Mouse (Mus musculus): ENCODE data around the gene Zfp457. TPM values are rescaled to one million over a fixed set of nuclear protein-coding genes. Genes with fewer than 3 reads are reported as not detected.
A peak's percentile ranks its signal among the peaks of the same experiment; 100 is the strongest.
"Not testable (repeated sequence)": the region's sequence is repeated elsewhere in the genome, so short reads cannot be mapped to it uniquely, and the experiment has no call there.

Gene Zfp457
- 1 to 10 TPM; 4.6 to 5.5 TPM for total RNA-seq (2021)
- long read RNA-seq, partial matches to known transcripts = 0 of 2 reads
- long read RNA-seq, other reads (novel, unspliced or antisense) = 1 of 2 reads

DNA sequence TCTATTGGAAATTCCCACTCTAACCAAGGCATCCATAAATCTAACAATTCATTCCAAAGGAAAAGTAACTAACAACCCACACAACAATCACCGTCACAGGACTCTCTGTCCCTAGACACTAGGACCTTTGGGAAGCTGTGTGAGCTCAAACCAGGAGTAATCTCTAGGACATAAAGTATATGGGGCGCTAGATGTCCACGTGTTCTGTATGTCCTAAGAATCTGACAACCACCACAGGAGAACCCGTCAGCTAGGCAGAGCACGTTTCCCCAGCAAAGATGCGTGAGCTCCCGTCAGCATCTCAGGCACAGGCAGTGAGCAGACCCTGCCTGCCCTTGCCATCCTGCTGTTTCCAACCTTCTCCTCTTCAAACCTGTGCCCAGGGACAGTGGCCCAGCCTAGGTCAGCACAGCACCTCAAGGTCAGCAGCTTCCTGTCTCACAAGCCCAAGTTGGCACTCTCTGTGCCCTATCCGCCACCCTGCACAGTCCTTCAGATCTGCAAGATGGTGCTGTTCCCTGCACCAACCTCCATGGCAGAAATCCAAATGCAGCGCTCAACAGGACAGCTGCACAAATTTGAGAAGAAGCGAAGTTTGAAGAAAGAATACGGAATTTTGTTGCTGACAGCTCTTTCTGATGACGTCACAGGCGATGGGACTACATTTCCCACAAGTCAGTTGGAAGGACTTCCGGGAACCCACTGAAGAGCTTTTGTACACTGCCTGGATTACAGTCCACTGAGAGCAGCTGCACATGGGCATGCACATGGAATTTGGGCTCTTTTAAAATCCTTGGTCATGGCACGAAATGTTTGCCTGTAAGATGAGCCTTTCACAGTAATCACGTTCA is at the start of gene Zfp457:
Gene Zfp457 (minus strand): TSS at position 664 of the 851 bp plus-strand sequence.
- peak; percentile 87 to 98 for DNase-seq (ENCODE audit: low spot score in 2 of 2)

DNA sequence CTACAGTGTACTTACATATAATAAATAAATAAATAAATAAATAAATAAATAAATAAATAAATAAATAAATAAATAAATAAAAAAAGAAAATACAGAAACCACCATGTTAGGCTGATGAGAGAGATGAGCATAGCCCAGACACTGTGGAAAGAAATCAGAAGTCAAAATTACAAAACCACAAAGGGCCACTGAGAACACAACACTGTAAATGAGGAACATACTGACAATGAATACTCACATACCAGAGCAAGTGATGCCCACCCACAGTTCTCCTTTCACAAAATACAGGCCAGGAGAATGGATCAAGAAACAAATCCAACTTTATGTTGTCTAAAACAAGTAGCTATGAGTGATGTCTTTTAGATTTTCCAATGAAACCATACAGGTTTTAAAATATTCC is 45.6 kb upstream of the Zfp457 start:
- no peak for DNase-seq (ENCODE audit: low spot score in 2 of 2)

DNA sequence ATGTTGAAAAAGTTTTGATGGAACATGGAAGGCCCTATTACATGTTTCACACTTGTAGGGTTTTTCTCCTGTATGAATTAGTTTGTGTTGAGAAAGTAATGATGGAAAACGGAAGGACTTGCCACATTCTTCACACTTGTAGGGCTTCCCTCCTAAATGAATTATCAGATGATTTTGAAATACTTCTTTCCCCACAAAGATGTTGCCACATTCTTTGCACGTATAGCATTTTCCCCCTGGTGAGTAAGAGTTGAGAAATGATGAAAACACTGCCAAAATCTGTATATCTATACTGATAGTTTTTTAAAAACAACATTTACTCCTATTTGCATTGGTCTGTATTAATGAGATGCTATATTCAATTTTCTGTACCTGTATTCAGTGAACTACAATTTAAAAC is 37.1 kb upstream of the Zfp457 start:
- no peak for DNase-seq (ENCODE audit: low spot score in 2 of 2)

DNA sequence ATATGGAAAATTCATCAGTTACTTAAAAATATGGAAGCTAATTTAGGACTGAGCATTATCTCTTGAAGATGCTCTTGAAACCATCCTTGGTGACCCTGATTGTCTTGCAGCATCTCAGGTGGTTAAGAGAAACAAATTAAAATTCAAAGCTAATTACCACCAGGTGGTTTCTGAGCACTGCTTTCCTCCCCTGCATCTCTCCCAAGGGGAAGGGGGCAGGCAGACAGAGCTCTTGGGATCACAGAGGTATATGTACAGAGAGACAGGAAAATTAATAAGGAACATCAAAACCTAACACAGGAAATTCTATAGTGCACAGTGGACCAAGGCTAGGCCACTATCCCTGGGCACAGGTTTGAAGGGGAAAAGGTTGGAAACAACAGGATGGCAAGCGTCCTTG is 26.6 kb upstream of the Zfp457 start:
- no peak for DNase-seq (ENCODE audit: low spot score in 2 of 2)

DNA sequence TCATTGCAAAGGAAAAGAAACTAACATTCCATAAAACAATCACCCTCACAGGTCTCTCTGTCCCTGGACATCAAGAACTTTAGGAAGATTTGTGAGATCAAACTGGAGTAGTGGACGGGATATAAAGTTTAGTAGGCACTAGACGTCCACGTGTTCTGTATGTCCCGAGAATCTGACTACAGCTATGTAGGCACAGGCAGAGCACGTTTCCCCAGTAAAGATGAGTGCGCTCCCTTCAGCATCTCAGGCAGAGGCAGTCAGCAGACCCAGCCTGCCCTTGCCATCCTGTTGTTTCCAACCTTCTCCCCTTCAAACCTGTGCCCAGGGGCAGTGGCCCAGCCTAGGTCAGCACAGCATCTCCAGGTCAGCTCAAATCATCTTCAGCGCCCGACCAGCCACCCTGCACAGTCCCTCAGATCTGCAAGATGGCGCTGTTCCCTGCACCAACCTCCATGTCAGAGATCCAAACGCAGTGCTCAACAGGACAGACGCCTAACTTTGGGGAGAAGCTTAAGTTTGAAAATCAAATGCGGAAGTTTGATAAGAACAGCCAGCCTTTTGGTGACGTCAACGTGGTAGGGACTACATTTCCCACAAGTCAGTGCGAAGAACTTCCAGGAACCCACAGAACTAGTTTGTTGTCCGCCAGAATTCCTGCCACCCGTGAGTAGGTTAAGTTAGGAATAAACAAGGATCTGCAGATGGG is 25.9 kb upstream of the Zfp457 start, which contains the start of gene Zfp595:
Gene Zfp595 (minus strand): TSS at position 552 of the 706 bp plus-strand sequence.
- DNase-seq (ENCODE audit: low spot score in 2 of 2) = peak; percentile 69 to 92

DNA sequence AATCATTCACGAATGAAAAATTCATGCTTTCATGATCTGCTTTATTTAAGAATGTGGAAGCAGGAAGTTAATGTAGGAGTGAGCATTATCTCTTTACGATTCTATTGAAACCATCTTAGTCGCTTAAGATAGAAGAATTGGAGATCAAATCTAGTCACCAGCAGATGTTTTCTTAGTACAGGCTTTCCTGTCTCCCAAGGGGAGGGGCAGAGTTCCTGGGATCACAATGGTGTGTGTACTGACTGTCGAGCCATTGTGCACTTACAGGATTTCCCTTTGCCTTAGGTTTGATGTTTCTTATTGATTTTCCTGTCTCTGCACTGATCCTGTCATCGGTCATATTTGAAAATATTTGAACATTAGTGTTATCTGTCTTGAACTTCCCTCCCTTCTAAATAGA is 433 bp upstream of the Zfp457 start:
- DNase-seq (ENCODE audit: low spot score in 2 of 2) = no peak

DNA sequence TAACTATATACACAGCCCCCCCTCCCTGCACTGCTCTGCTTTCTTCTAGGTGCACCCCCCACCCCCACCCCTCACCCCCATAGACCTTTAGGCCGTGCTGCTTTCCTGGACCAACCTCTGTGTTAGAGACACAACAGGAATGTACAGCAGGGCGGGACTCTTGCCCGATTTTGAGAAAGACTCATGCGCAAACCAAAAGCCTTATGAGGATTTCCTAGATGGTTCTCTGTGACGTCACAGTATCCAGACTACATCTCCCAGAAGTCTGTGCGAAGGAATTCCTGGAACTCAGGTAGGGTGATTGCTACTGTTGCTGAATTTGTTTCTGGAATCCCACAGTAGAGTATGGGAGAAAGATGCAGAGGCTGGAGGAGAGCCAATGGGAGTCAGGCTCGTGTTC is 28.0 kb downstream of the Zfp457 start, which contains the start of gene Zfp458:
Gene Zfp458 (minus strand): TSS at position 153 of the 400 bp plus-strand sequence.
- DNase-seq (ENCODE audit: low spot score in 2 of 2) = peak; percentile 7 to 29

DNA sequence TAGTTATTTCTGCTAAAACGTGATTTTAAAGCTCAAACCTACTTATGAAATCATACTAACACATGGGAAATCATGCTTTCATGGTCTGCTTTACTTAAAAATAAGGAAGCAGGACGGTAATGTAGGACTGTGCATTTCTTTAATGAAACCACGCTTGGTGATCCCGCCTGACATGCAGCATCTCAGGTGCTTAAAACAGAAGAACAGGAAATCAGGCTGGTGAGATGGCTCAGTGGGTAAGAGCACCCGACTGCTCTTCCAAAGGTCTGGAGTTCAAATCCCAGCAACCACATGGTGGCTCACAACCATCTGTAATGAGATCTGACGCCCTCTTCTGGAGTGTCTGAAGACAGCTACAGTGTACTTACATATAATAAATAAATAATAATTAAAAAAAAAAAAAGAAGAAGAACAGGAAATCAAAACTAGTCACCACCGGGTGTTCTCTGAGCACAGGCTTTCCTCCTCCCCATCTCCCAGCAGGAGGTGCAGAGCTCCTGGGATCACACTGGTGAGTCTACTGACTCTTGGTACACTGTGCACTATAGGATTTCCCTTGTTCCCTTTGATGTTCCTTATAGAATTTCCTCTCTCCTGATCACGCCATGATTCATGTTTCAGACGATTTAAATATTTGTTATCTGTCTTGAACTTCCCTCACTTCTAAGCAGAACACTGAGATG is 36.8 kb downstream of the Zfp457 start:
- DNase-seq (ENCODE audit: low spot score in 2 of 2) = not testable (repeated sequence)

DNA sequence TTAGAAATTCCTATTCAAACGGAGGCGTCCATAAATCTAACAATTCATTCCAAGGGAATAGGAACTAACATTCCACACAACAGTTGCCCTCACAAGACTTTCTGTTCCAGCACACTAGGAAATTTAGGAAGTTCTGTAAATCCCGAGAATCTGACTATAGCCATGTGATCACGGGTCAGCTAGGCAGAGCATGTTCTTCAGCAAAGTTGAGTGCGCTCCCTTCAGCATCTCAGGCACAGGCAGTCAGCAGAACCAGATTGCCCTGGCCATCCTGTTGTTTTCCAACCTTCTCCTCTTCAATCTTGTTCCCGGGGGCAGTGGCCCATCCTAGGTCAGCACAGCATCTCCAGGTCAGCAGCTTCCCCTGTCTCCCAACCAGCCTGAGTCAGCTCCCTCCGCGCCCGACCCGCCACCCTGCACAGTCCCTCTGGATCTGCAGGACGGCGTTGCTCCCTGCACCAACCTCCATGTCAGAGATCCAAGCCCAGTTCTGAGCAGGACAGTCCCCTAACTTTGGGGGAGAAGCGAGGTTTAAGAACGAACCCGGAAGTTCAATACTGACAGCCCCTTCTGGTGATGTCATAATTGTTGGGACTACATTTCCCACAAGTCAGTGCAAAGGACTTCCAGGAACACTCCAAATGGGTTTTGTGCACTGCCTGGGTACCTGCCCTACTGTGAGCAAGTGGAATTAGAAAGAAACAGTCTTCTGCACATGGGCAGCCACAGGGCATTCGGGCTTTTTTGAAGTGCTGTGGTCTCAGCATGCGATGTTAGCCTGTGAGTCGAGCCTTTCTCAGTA is 37.5 kb downstream of the Zfp457 start:
- peak; percentile 78 to 93 for DNase-seq (ENCODE audit: low spot score in 2 of 2)

Other genes with a start within 250 kb of the Zfp457 start
- gene Zfp712, start 245.3 kb downstream of the Zfp457 start, total RNA-seq (2021) = 1 to 10 TPM; 4.4 to 4.8 TPM
- 1 to 10 TPM; 2.4 to 3.2 TPM for gene Zfp708, start 208.5 kb downstream of the Zfp457 start, total RNA-seq (2021)
- 1 to 10 TPM; 2.9 to 3.1 TPM for gene Gm28557, start 197.9 kb downstream of the Zfp457 start, total RNA-seq (2021)
- under 1 TPM; 0.58 to 0.74 TPM for gene Rslcan18, start 190.2 kb downstream of the Zfp457 start, total RNA-seq (2021)
- 10 to 100 TPM in 1 of 2 experiments, 1 to 10 TPM in 1; 9.9 to 13.7 TPM for gene Zfp759, start 184.8 kb downstream of the Zfp457 start, total RNA-seq (2021)
- 1 to 10 TPM; 5.6 to 6.6 TPM for gene Rsl1, start 133.3 kb downstream of the Zfp457 start, total RNA-seq (2021)
- gene Zfp455, start 112.0 kb downstream of the Zfp457 start, total RNA-seq (2021) = 1 to 10 TPM; 3.0 to 3.5 TPM
- gene Zfp458, start 28.0 kb downstream of the Zfp457 start, total RNA-seq (2021) = 10 to 100 TPM; 19.7 to 20.7 TPM
- gene Zfp595, start 26.1 kb upstream of the Zfp457 start, total RNA-seq (2021) = 1 to 10 TPM; 3.7 to 4.1 TPM
- under 1 TPM in 1 of 2 experiments, not detected in 1; 0.82 TPM for gene Gm28044, start 54.1 kb upstream of the Zfp457 start, total RNA-seq (2021)
- 1 to 10 TPM in 1 of 2 experiments, under 1 TPM in 1; 0.81 to 1.0 TPM for gene Zfp953, start 54.1 kb upstream of the Zfp457 start, total RNA-seq (2021)
- 1 to 10 TPM in 1 of 2 experiments, under 1 TPM in 1; 0.84 to 1.2 TPM for gene Gm28041, start 69.2 kb upstream of the Zfp457 start, total RNA-seq (2021)
- gene Zfp456, start 69.3 kb upstream of the Zfp457 start, total RNA-seq (2021) = under 1 TPM; 0.62 to 0.89 TPM
- gene Zfp429, start 93.3 kb upstream of the Zfp457 start, total RNA-seq (2021) = 1 to 10 TPM; 2.2 to 4.7 TPM
- gene Zfp459, start 114.9 kb upstream of the Zfp457 start, total RNA-seq (2021) = 1 to 10 TPM; 1.4 to 2.8 TPM
- 10 to 100 TPM; 13.2 to 14.5 TPM for gene Zfp874a, start 145.1 kb upstream of the Zfp457 start, total RNA-seq (2021)
- 10 to 100 TPM; 14.8 to 19.0 TPM for gene Zfp874b, start 177.8 kb upstream of the Zfp457 start, total RNA-seq (2021)
- 1 to 10 TPM; 8.6 to 9.9 TPM for gene Zfp58, start 194.1 kb upstream of the Zfp457 start, total RNA-seq (2021)
- under 1 TPM in 1 of 2 experiments, not detected in 1; 0.81 TPM for gene Gm26965, start 219.7 kb upstream of the Zfp457 start, total RNA-seq (2021)
- gene Zfp87, start 219.7 kb upstream of the Zfp457 start, total RNA-seq (2021) = 10 to 100 TPM; 18.7 to 20.7 TPM
- 10 to 100 TPM in 1 of 2 experiments, 1 to 10 TPM in 1; 9.5 to 11.0 TPM for gene Zfp748, start 247.3 kb upstream of the Zfp457 start, total RNA-seq (2021)